Mouse (Mus musculus) ovary, adult 2 months (tissue): ENCODE data around the gene Gad2. TPM values are rescaled to one million over a fixed set of nuclear protein-coding genes. Genes with fewer than 3 reads are reported as not detected.

Experiments used
- polyA plus RNA-seq: library from polyadenylated mRNA; depleted of rRNA; stranded (reverse); fragments of >200 nt; gene quantifications from 2 replicates; pipeline ENCODE4 v1.2.3, GENCODE M21; 2012; rRNA removed

Gene Gad2
- polyA plus RNA-seq: 0.02 and 0.10 TPM in 2 replicates

DNA sequence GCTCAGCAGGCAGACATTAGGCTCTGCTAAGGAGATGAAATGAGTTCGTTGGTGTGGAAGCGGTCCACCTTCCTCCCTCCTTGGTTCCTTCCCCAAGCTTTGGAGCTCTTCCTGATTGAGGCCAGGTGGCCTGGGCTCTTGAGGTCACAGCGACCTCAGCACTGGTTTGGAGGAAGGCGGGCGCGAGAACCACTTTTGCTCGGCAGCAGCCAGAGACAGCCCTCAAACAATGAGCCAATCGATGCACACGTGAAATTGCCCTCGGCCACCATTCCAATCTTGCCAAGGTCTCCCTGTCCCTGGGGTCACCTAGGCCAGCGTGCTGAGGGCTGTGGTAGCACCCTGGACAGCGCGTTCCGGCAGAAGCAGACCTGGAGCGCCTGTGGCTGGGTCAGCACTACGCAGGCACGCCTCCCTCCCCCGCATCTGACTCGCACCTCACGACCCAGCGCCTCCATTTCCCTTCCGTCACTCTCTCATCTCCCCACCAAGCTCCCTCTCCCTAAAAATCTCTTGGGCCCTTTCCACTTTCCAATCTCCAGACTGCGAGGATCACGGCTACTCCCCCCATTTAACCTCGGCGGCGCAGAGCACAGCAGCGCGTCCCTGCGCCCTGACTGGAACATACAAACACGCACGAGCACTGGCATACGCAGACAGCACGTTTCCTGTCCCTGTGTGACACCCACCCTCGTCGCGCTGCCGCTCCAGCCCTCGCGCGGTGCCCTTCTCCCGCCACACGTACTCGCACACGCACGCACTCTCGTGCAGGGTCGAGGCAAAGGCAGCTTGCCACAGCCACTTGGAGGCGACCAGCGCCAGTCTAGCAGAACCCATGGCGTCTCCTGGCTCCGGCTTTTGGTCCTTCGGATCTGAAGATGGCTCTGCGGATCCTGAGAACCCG lies at the start of gene Gad2:
Gene Gad2, plus strand, starts transcription at position 378 of the 904 bp plus-strand sequence.

Other genes starting within 250 kb of the Gad2 start
- gene Apbb1ip, start 151.9 kb downstream of the Gad2 start, polyA plus RNA-seq: 1.3 and 1.5 TPM in 2 replicates